Mouse (Mus musculus) heart, adult 2 months (tissue): ENCODE results near the gene Lyl1. TPM values are rescaled to one million over a fixed set of nuclear protein-coding genes. Genes with fewer than 3 reads are reported as not detected.

ENCODE experiments used
- DNase-seq, 2 experiments: peaks; one replicate each; pipeline ENCODE4 v3.0.0; 2021
- H3K27ac ChIP-seq: fragments of 200-600 bp; 2 replicates; pipeline ENCODE4 v1.8.1; 2022
- H3K27me3 ChIP-seq: fragments of 200-500 bp; 2 replicates; pipeline ENCODE4 v1.6.1; 2012; ENCODE audit warnings: mild to moderate bottlenecking, low read length, inconsistent platforms, mixed read lengths; ENCODE audit not compliant: control insufficient read depth, insufficient read depth
- H3K36me3 ChIP-seq: fragments of 200-500 bp; 2 replicates; pipeline ENCODE4 v1.6.1; 2012; ENCODE audit warnings: low read length, inconsistent platforms; ENCODE audit not compliant: control insufficient read depth, insufficient read depth
- H3K4me1 ChIP-seq: fragments of 200-500 bp; 2 replicates; pipeline ENCODE4 v1.6.1; 2011; ENCODE audit warnings: low read length; ENCODE audit not compliant: control insufficient read depth, insufficient read depth
- H3K4me3 ChIP-seq: fragments of 200-600 bp; 2 replicates; pipeline ENCODE4 v1.8.1; 2022
- H3K79me2 ChIP-seq: fragments of 200-500 bp; replicated peaks from 2 replicates; pipeline ENCODE4 v1.6.1; 2012; ENCODE audit warnings: mild to moderate bottlenecking, inconsistent platforms, low read length, moderate library complexity, mixed read lengths; ENCODE audit not compliant: control insufficient read depth, insufficient read depth
- H3K9ac ChIP-seq: fragments of 200-500 bp; 2 replicates; pipeline ENCODE4 v1.6.1; 2012; ENCODE audit warnings: low read depth, mild to moderate bottlenecking, control low read depth, inconsistent platforms, low read length, mixed read lengths
- CTCF ChIP-seq: fragments of 200-600 bp; IDR thresholded peaks from 2 replicates; pipeline ENCODE4 v1.8.1; 2022; ENCODE audit warnings: antibody characterized with exemption, mild to moderate bottlenecking, moderate library complexity
- EP300 ChIP-seq: fragments of 200-500 bp; IDR thresholded peaks from 2 replicates; pipeline ENCODE4 v1.6.1; 2011; ENCODE audit warnings: low read depth, low read length, control low read depth; ENCODE audit not compliant: insufficient read depth
- POLR2A ChIP-seq: fragments of 200-500 bp; IDR thresholded peaks from 2 replicates; pipeline ENCODE4 v1.6.1; 2011; ENCODE audit warnings: mild to moderate bottlenecking, low read depth, low read length, control low read depth; ENCODE audit not compliant: insufficient read depth
- WGBS: fragments of 180-500 bp; shearing (Covaris S2); methylation state at CpG from one replicate; pipeline ENCODE4 v1.1.7; 2018; 5-methylcytosine and 5-hydroxymethylcytosine counted together
- intact Hi-C: fragments of 180-260 bp; cut with DNase I; formaldehyde crosslinking; loops from one replicate; pipeline ENCODE4 v1.15.1; 2025
- polyA plus RNA-seq: library from polyadenylated mRNA; depleted of rRNA; stranded (reverse); fragments of >200 nt; gene quantifications from 2 replicates; pipeline ENCODE4 v1.2.3, GENCODE M21; 2012
- total RNA-seq, 2 experiments: library from RNA; stranded (reverse); gene quantifications; 2 replicates each; pipeline ENCODE4 v1.2.3; 2021

Gene Lyl1
- total and polyA plus RNA-seq, 3 experiments, result 3.0 to 7.7 (median 3.7) TPM

DNA sequence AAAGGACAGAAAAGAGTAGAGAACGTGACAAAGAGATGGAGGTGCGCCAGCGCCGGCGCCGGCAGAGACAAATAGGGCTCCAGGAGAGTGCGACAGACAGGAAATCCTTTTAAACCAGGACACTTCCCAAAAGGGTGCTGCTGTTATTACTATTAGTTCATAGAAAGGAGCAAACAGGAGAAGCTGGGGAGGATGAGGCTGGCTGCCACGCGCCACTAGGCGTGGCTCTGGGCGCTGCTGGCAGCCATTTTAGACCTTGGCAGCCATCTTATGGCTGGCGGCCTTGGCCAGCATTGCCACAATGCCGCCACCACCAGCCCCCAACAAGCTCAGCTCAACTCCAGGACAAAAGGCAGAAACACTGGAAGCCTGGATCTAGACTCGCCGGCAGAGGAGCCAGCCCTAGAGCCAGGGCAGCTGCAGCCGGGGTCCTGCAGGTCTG lies 28.7 kb downstream of the Lyl1 start:
- Histone ChIP-seq H3K4me1 (peaks cover 59% of the 10 kb centered on the region), H3K79me2 (no peaks in the 10 kb centered on the region), H3K27me3 (no peaks in the 10 kb centered on the region), H3K9ac (no peak overlapping the region), H3K4me3 (no peak overlapping the region), H3K36me3 (peaks cover 18% of the 10 kb centered on the region), H3K27ac (peak overlapping the region; percentile 85)
- 45% methylated on average over 16 of the region's 16 CpGs for whole genome bisulfite sequencing
- intact Hi-C loops, result no loop called here
- DNase-seq, result peak; percentile 73 to 76
- TF ChIP-seq POLR2A (0 out of 2 replicates have a peak, but pooled peaks have one; percentile 27), EP300 (peak; percentile 74; the same call in 1 of the 2 replicates), CTCF (no peak)

DNA sequence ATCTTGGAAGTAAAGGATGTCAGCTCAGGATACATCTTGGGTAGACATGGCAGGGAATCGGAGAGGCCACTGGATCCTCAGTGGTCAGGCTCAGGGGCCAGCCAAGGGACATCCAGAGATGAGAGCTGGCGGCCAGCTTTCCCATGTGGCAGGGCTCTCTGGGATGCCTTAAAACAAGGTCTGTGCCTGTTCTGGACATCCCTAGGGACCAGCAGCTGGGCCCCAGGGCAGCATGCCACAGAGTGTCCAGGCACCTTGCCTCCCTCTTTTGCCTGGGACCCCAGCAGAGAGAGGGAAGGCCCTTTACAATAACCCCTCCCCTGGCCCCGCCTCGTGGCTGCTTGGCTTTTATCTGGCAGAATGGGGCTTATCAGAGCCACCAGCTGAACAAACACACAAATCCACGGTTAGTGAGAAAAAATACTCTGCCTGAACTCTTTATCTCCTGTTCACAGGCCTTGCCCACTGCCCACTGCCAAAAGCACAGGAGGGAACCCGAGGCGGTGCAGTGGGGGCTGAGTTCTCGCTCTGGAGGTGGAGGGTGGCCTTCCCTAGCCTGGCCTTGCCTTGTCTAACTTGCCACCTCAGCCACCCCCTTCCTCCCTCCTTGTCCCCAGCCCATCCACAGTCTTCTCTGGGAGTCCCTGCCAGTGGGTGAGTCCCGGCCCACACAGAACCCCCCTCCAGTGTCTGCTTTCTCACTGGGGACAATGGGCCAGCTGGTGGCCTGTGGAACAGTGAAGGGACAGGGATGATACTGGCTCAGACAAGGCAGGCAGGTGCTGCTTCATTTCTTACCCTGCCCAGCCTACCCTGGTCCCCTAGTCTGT lies 29.5 kb downstream of the Lyl1 start:
- 37% methylated on average over 9 of the region's 9 CpGs for WGBS
- TF ChIP-seq EP300, result peak; percentile 19; the same call in 1 of the 2 replicates
- TF ChIP-seq CTCF, result no peak
- peaks cover 11% of the 10 kb centered on the region for H3K36me3 ChIP-seq
- H3K4me3 ChIP-seq, result no peak overlapping the region; the same call in 1 of the 2 replicates
- no peaks in the 10 kb centered on the region for H3K79me2 ChIP-seq
- peak overlapping the region; percentile 15 for H3K9ac ChIP-seq
- intact Hi-C loops, result no loop called here
- no peaks in the 10 kb centered on the region for H3K27me3 ChIP-seq
- peak overlapping the region; percentile 85 for H3K27ac ChIP-seq
- peak; percentile 78 to 81 for DNase-seq
- H3K4me1 ChIP-seq, result peaks cover 54% of the 10 kb centered on the region

DNA sequence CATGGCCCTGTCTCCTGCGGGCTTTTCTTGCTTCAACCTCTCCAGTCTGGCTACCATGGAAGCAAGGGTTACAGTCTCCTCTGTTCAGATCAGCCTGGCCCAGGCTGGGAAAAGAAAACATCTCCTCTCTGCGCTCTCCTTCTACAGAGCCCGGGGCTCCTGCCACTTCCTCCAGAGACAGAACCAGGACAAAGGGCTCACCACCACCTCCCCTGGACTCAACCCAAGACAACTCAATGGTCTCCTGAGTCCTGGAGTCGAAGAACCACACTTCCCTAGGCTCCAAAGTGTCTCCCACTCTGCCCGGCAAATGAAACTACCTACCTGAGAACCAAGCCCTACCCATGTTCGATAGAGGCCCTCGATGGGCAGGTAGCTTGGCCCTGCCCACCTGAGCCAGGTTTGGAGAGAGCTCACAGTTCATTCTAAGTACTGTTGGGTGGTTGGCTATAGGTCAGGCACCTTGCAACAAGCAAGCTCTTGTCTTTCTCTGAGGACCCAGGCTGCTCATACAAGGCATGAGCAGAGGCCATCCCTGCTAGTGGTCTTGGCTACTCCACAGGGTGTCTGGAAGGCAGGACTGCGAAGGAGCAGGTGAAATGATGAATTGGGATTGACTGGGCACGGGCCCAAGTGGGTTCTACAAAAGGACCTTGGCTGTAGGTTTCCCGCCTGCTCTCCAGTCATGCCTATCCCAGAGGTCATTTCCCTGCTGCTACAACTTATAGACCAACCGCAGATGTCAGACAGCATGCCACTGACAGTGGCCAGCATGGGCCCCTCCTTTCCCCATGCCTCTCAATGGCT lies 30.3 kb downstream of the Lyl1 start:
- H3K27me3 ChIP-seq, result no peaks in the 10 kb centered on the region
- peaks cover 51% of the 10 kb centered on the region for H3K4me1 ChIP-seq
- H3K9ac ChIP-seq, result peak overlapping the region; percentile 15
- H3K79me2 ChIP-seq, result no peaks in the 10 kb centered on the region
- peak overlapping the region; percentile 85 for H3K27ac ChIP-seq
- 48% methylated on average over 11 of the region's 11 CpGs for WGBS
- no peak for TF ChIP-seq CTCF
- no peak for TF ChIP-seq EP300
- TF ChIP-seq POLR2A, result no peak
- H3K36me3 ChIP-seq, result peaks cover 10% of the 10 kb centered on the region
- no peak for DNase-seq
- H3K4me3 ChIP-seq, result no peak overlapping the region; the same call in 1 of the 2 replicates
- intact Hi-C loops, result no loop called here

DNA sequence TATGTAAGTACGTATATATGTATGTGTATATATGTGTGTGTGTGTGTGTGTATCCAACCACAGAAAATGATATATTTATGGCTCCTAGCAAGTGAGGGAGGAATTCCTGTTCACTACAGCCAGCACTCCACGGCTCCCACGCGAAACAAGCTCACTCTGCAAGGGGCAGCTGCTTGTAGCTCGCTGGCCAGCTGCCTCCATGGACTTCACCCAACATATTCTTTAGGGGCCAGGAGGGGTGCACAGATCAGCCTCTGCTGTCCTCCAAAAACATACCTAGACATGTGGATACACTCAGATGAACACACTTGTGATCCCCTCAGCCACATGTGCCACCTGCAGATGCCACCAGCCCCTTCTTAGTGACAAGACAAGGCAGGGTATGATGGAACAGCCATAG lies 31.3 kb downstream of the Lyl1 start:
- Histone ChIP-seq H3K4me3 (no peak overlapping the region), H3K36me3 (peaks cover 10% of the 10 kb centered on the region), H3K79me2 (no peaks in the 10 kb centered on the region), H3K27me3 (no peaks in the 10 kb centered on the region), H3K9ac (no peak overlapping the region), H3K27ac (peak overlapping the region; percentile 89), H3K4me1 (peaks cover 51% of the 10 kb centered on the region)
- TF ChIP-seq CTCF, result no peak
- no peak for TF ChIP-seq POLR2A
- TF ChIP-seq EP300, result no peak
- intact Hi-C loops, result no loop called here
- WGBS, result 34% methylated on average over 5 of the region's 5 CpGs
- DNase-seq, result no peak

DNA sequence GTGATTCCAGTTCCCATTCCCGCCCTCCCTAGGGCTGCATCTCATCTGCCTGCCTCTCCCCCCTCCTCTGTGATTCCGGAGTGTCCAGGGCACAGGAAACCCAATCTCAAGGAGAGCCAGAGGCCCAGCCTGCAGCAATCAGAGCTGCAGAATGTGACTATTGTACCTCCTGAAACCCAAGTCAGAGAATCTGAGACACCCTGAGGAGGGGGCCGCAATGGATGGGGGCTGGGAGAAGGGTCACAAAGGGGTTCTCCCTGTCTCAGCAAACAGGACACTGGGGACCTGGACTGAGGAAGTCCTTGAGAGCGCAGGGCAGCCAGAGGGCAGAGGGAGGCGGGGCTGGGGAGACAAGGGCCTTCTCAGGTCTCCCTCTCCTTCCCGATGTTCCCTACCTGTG lies 31.7 kb downstream of the Lyl1 start:
- 26% methylated on average over 6 of the region's 6 CpGs for WGBS
- TF ChIP-seq POLR2A (no peak), EP300 (no peak), CTCF (no peak)
- peak overlapping the region; percentile 89 for H3K27ac ChIP-seq
- DNase-seq, result no peak
- H3K9ac ChIP-seq, result peak overlapping the region; percentile 27
- peaks cover 53% of the 10 kb centered on the region for H3K4me1 ChIP-seq
- H3K4me3 ChIP-seq, result no peak overlapping the region
- intact Hi-C loops, result no loop called here
- H3K36me3 ChIP-seq, result peaks cover 10% of the 10 kb centered on the region
- no peaks in the 10 kb centered on the region for H3K27me3 ChIP-seq
- no peaks in the 10 kb centered on the region; the same call in 1 of the 2 replicates for H3K79me2 ChIP-seq
